Mouse (Mus musculus): ENCODE measurements around the gene Kcnmb2.

Kcnmb2 gene

GRCm38 (mm10) chr3:31902504-31903330 is at the start of gene Kcnmb2:
Gene Kcnmb2, plus strand, starts transcription at chr3:31902507.
- DNase-seq (ENCODE audit: low read depth in 1 of 2, low spot score in 2 of 2), result no peak

DNA sequence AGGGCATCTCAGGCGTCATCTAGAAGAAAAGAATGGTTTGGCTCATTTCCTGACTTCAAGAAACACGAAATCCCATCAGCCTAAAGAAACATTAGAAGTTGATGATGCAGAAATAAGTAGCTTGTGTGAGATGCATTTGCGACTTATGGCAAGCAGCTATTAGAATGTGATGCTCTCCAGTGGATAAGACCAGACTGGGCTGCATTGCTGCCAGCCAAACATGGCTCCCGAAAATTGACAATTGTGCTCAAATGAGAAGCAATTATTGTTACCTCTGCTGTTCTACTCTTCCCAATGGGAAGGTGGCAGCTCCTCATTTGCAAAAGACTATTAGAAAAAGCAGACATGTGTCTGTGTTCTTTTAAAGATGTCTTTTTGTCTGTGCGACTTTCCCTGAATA is 38.8 kb upstream of the Kcnmb2 start:
- no peak for DNase-seq (ENCODE audit: low read depth in 1 of 2, low spot score in 2 of 2)

DNA sequence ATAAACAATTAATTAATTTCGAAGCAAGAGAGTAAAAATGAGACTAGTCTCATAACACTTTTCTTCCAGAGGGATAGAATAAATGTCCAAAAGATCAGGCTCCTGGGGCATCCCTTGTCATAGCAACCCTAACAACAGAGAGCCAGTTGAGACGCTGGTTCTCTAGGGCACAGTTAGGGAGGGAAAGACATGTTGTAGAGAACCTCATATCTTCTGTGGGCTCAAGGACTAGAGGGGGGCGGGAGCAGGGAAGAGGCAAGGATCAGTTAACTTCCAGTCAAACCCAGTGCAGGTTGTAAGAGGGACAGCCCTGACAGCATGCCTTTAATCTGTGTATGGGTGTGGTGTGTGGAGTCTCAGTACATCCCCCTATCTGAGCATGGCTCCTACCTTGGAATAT is 38.2 kb upstream of the Kcnmb2 start:
- DNase-seq (ENCODE audit: low read depth in 1 of 2, low spot score in 2 of 2), result no peak

DNA sequence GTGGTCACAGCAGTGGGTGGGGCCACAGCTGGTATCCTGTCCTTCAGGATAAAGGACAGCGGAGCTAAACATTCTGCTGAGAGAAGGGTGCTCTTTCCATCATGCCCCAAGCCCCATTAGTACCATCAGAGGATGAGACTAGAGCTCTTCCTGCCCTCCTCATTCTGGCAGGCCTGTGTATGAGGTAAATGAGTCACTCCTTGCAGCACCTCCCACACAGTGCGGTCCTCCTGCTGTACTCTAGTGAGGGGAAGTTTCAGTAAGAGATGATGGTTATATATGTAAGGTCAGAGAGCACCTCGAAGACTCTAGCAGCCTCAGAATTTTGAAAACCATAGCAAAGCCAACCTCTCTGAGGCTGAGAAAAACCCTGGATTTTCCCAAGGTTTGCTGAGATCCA is 30.8 kb upstream of the Kcnmb2 start:
- DNase-seq (ENCODE audit: low read depth in 1 of 2, low spot score in 2 of 2), result no peak

- no peak for DNase-seq (ENCODE audit: low read depth in 1 of 2, low spot score in 2 of 2)
Observed at GRCm38 (mm10) chr3:31882621-31883131, 19.6 kb upstream of the Kcnmb2 start.

GRCm38 (mm10) chr3:31892653-31893052 is 9.7 kb upstream of the Kcnmb2 start:
- no peak for DNase-seq (ENCODE audit: low read depth in 1 of 2, low spot score in 2 of 2)

- DNase-seq (ENCODE audit: low read depth in 1 of 2, low spot score in 2 of 2), result no peak
Observed at GRCm38 (mm10) chr3:31903506-31903905, 1.2 kb downstream of the Kcnmb2 start.

DNA sequence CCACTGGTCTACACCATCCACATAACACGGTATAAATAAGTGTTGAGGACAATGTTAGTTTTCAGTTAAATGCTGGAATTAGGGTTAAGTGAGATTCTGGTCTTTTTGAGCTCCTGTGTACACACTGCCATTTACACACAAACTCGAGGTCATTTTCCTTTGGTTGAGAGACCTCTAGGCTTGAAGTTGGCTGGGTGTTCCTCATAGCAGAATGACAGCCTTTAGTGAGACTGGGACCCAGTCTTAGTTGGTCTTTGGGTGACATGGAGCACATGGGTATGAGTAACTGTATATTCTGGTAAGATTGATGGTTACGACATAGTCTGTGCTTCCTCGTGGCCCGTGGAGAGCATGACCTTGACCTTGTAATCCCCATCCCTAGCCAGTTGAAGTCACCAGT is 1.8 kb downstream of the Kcnmb2 start:
- no peak for DNase-seq (ENCODE audit: low read depth in 1 of 2, low spot score in 2 of 2)

GRCm38 (mm10) chr3:31911168-31911567 is 8.9 kb downstream of the Kcnmb2 start:
- DNase-seq (ENCODE audit: low read depth in 1 of 2, low spot score in 2 of 2), result no peak

DNA sequence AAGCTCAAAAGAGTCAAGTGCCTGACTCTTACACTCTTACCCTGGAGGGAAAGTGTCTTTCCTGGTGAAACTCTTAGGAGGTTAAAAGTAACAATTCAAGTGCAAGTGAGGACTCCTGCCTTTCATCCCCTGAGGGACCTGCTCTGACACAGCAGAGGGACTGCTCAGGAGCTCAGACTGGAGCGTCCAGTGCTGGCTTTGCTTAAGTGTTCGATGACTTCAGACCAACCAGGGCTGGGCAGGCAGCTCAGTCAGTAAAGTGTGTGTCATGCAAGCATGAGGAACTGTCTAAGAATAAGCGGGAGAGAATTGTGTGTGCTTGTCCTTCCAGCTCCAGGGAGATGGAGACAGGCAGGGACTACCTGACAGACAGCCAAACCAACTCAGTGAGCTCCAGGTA is 9.4 kb downstream of the Kcnmb2 start:
- no peak for DNase-seq (ENCODE audit: low read depth in 1 of 2, low spot score in 2 of 2)

DNA sequence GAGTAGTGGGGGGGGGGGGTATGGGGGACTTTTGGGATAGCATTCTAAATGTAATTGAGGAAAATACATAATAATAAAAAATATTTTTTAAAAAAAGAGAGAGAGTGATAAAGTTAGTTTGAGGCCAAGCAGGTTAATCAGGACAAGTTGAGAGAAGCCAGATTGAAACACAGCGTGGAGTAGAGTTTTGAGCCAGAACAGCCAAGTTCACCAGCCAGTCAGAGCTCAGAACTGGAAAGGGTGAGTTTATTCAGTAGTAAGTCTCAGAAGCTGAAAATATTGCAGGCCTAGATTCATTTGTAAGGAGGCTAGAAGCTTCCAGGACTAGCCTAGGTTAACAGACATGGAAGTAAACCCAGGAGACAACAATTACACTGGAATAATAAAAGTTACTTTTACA is 26.2 kb downstream of the Kcnmb2 start:
- no peak for DNase-seq (ENCODE audit: low read depth in 1 of 2, low spot score in 2 of 2)

DNA sequence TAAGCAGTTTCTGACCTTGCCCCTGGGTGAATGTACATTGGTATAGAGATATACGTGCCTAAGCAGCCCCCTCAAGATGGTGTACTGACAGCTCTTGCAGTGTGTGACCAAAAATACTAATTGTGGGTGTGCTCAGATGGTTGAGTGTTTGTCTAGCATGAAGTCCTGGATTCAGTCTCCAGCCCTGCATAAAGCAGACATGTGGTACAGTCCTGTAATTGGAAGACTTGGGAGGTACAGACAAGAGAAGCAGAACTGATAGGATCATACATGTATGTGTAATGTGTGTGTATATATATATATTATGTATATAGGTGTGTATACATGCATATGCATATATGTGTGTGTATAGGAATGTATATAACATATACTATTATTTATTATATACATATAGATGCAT is 32.4 kb downstream of the Kcnmb2 start:
- DNase-seq (ENCODE audit: low read depth in 1 of 2, low spot score in 2 of 2), result no peak

- no peak for DNase-seq (ENCODE audit: low read depth in 1 of 2, low spot score in 2 of 2)
Observed at GRCm38 (mm10) chr3:31941478-31941877, 39.2 kb downstream of the Kcnmb2 start.

DNA sequence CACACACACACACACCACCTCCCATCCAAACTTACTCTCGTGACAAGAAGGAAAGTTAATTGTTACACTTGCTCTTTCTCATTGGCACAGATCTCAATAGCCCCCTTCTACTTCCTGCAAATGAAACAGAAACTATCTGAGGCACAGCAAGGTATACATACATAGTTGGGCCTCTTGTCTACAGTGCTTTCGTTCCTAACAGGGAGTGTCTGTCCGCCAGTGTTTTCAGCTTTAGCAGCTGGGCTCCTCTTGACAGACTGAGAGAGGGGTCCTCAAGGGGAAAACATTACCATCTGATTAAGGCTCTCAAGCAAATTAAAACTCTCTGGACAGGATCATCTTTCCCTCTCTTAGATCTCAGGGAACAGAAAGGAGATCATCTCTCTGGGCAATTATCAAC is 51.9 kb downstream of the Kcnmb2 start:
- no peak for DNase-seq (ENCODE audit: low read depth in 1 of 2, low spot score in 2 of 2)

- DNase-seq (ENCODE audit: low read depth in 1 of 2, low spot score in 2 of 2), result no peak
Observed at GRCm38 (mm10) chr3:31955004-31955403, 52.7 kb downstream of the Kcnmb2 start.

GRCm38 (mm10) chr3:31959821-31960220 is 57.5 kb downstream of the Kcnmb2 start:
- no peak for DNase-seq (ENCODE audit: low read depth in 1 of 2, low spot score in 2 of 2)

- no peak for DNase-seq (ENCODE audit: low read depth in 1 of 2, low spot score in 2 of 2)
Observed at GRCm38 (mm10) chr3:31961175-31961574, 58.9 kb downstream of the Kcnmb2 start.

GRCm38 (mm10) chr3:31963076-31963475 is 60.8 kb downstream of the Kcnmb2 start:
- no peak for DNase-seq (ENCODE audit: low read depth in 1 of 2, low spot score in 2 of 2)

- DNase-seq (ENCODE audit: low read depth in 1 of 2, low spot score in 2 of 2), result no peak
Observed at GRCm38 (mm10) chr3:31979661-31980060, 77.4 kb downstream of the Kcnmb2 start.

- DNase-seq (ENCODE audit: low read depth in 1 of 2, low spot score in 2 of 2), result no peak
Observed at GRCm38 (mm10) chr3:31982444-31982843, 80.1 kb downstream of the Kcnmb2 start.

DNA sequence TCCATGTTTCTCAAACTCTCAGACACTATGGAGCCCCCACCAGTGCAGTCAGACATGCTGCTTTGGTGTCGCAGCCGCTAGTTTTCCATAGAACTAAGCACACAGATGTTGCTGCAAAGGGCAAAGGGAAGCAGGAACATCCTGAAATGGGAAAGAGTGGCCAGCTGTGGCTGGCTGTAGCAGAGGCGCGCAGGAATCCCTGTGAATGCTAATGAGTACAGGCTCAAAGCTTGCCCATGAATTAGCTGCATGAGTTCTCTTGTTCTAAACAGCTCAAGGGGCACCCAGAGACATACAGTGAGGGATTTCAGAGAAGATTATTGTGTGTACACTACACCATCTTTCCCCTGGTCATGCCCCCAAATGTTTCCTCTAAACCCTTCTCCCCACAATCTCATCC is 82.8 kb downstream of the Kcnmb2 start:
- no peak for DNase-seq (ENCODE audit: low read depth in 1 of 2, low spot score in 2 of 2)

DNA sequence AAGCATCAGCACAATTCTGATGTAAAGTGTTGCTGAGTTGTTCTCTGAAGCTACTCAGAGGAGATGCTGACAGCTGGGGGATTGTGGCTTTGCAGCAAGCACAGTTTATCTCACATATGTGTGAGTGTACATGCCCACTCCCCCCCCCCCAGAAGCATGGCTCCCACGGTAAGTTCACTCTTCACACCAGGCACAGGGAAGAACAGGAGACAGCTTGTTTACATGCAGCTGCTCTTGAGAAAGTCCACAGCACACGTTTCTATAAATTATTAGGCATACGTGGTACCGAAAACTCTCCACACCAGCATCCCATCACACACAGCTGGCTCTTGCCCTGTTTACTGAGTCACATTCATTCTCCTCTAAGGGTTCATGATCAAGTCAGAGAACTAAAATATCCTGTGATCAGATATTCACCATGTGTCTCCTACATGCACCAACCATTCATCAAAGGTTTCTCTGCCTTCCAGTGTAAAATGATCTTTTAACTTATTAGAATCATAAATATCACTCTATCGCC is 89.3 kb downstream of the Kcnmb2 start:
- no peak for DNase-seq (ENCODE audit: low read depth in 1 of 2, low spot score in 2 of 2)

DNA sequence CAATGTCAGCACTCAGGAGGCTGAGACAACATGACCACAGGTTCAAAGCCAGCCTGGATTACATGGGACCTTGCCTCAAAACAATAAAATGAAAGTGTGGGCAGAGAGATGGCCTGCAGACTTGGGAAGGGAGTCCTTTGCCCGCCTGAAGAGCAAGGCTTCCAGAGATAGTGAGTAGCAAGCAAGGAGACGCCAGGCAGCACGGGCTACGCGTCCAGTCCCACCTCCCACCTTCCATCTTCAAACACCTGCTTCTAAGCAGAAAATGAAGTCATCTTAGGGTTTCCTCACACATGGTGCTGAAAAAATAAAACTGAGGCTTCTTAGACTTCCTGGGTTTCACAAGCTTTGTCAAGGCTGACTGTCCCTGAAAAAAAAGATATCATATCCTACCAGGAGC is 109.3 kb downstream of the Kcnmb2 start:
- DNase-seq (ENCODE audit: low read depth in 1 of 2, low spot score in 2 of 2), result no peak

Data from monocyte, adult 2 months (primary cell).